Mouse (Mus musculus) 416B (cell line): ENCODE results near the gene Limch1.

Experiments used
- DNase-seq: peaks from one replicate; pipeline ENCODE4 v3.0.0; 2011; ENCODE audit warnings: low read depth

Limch1 gene

DNA sequence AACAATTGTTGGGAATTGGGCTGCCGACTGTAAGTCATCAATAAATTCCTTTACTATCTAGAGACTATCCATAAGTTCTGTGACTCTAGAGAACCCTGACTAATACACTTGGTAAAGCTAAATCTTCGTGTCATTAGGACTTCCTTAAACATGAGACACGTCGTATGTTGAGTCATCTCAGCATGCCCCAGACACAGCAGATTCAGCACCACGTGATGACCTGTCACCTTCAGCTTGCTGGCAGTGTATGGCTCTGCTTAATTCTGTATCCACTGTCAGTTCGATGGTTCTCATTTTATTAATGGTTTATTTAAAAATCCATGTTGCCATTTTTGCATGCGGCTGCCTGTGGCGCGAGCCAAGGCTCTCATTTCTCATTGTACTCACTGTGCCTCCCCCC is 298.3 kb downstream of the Limch1 start:
- DNase-seq = peak; percentile 59

DNA sequence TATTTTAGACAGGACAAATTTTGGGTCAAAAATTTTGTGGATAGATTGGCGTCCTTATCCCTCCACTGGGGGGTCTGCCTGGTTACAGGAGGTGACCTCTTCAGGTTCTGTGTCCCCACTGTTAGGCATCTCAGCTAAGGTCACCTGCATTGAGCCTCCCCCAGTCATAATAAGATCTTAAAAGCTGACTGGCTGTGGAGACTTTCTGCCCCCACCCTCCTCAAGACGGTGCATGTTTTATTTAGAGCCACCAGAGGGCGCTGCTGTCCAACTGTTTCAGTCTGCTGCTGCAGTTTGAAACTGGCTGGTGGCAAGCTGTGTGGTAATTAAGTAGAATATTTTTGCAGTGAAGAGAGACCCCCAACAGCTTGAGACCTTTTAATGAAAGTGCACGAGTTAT is 302.4 kb downstream of the Limch1 start:
- DNase-seq = peak; percentile 77

GRCm38 (mm10) chr5:67057803-67058202 is 312.2 kb downstream of the Limch1 start:
- DNase-seq = no peak

GRCm38 (mm10) chr5:67060519-67060918 is 314.9 kb downstream of the Limch1 start:
- no peak for DNase-seq

DNA sequence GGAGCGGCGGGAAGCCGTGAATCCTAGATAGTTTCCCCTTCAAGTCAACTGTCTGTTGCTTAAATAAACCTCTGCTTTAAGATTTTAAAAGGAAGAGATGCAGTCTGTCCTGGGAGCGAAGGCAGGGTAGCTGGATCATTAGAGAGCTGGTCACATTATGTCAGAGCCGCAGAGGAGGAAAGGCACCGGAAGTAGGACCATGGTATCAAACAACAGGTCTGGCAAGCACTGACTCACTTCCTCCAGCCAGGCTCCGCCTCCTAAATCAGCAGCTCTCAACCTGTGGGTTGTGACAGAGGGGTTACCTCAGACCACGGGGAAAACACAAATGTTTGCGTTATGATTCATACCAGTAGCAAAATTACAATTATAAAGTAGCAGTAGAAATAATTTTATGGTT is 318.0 kb downstream of the Limch1 start:
- DNase-seq = peak; percentile 70

DNA sequence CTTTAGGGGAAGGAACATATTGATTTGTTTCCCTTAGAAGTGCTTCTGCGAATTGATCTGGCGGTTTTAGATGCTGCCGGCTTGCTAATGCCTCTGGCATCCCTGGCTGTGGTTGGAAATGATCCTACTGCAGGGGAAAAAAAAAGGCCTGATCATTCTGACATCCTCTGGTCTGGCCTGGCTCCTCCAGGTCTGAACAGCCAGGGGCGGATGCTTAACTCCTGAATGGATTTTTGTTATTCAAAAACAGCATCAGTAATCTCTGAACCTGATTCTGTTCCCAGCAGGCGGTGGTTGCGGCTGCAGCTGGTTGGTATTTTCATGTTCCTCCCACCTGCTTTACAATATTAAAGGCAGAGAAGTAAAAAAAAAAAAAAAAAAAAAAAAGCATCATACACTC is 337.5 kb downstream of the Limch1 start:
- no peak for DNase-seq

DNA sequence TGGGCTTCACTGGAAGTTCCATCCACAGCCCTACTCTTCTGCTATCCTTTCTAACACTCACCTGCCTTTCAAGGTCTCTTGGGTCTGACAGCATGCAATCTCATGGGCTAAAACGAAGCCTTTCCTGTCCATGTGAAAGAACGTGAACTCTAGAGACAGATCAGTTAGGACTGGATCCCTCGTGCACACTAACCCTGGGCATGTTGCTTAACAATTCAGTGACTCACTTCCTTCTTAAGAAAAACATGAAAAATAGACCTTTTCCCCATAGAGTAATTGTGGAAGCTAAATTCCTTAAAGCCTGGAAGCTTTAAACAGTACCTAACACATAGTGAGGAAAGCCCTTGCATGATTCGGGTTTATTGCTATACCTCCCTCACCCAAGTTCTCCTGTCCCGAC is 345.2 kb downstream of the Limch1 start:
- DNase-seq = peak; percentile 51

DNA sequence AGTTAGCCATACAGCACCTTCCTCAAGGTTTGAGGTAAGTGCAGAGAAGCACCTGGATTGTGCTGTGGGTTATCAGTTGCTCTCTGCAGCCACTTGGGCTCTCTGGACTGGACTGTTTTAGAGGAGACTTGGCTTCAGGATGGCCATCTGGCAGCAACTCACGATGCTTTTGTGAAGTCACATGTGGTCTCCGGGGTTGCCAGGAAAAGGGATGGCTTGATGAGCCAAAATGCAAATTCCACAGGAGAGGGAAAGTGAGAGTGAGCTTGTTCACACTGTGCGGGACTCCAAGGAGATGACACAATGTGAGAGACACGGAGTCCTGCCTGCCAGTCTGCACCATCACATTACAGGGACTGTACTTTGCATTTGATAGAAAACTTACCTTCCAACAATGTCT is 346.1 kb downstream of the Limch1 start:
- DNase-seq = no peak

- DNase-seq = no peak
These were observed 348.4 kb downstream of the Limch1 start for GRCm38 (mm10) chr5:67093991-67094390.

DNA sequence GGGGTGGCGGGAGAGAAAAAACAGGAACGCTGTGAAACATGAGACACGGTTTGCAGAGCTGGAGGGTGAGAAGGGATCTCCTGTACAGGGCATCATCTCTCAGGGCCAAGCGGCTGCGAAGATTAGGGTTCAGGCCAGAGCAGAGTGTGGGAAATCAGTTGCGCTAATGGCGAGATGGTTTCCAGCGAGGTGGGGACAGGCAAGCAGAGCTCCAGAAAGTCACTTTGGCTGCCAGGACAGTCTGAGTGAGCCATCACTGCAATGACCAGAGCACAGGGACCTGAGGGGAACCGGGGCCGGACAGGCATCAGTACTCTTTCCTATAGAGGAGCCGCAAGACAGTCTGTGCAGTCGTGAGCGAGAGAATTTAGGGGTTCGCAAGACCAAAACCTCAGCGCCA is 349.5 kb downstream of the Limch1 start:
- DNase-seq = no peak

GRCm38 (mm10) chr5:67095651-67096377 is 350.2 kb downstream of the Limch1 start:
- DNase-seq = no peak

DNA sequence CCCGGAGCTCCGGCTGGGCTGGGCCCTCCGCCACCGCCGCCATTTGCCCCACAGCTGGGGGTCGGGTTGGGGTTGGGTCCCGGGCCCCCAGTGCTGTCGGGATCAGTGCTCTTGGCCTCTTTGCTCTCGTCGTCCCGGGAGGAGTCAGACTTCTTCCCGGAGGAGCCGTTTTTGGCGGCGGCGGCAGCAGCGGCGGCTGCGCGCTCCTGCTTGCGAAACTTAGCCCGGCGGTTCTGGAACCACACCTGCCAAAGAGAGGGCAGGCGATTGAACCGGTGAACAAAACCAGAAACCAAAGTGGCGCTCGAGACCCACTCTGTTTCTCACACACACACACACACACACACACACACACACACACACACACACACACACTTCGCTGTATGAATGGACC is 350.7 kb downstream of the Limch1 start:
- no peak for DNase-seq

DNA sequence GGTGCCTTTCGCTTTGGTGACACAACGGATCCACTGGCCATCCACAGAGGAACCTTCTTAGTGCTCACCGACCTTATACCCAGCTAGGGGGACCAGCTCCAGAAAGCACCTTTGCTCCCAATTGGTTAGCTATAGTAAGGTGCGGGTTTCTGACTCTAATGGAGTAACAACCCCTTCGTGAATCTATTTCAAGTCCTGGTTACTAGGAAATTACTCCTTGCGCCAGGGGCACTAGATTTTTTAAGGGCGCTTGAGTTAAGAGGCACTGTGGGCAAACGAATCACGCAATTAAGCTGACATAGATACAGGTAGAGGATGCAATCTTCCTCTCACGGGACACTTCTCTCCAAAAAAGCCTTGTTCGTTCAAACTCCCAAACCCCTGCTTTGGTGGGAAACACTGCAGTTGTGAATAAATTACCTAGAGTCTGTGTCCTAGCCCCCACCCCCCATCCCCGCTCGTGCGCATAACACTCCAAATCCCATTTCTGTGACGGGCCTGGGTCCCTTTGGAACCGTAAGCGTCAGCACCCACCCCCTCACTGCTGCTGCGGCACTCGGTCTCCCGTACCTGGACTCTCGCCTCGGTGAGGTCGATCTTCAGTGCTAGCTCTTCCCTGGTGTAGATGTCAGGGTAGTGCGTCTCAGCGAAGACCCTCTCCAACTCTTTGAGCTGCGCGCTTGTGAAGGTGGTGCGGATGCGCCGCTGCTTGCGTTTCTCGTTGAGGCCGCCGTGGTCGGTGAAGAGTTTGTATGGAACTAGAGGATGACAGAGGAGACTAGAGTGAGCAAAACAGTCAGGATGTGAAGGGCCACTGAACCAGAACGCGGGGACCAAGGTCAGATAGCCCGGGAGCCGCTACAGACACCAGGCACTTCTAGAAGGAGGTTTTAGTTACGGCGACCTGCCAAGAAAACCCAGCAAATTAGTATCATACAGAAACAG is 351.8 kb downstream of the Limch1 start:
- DNase-seq = no peak

DNA sequence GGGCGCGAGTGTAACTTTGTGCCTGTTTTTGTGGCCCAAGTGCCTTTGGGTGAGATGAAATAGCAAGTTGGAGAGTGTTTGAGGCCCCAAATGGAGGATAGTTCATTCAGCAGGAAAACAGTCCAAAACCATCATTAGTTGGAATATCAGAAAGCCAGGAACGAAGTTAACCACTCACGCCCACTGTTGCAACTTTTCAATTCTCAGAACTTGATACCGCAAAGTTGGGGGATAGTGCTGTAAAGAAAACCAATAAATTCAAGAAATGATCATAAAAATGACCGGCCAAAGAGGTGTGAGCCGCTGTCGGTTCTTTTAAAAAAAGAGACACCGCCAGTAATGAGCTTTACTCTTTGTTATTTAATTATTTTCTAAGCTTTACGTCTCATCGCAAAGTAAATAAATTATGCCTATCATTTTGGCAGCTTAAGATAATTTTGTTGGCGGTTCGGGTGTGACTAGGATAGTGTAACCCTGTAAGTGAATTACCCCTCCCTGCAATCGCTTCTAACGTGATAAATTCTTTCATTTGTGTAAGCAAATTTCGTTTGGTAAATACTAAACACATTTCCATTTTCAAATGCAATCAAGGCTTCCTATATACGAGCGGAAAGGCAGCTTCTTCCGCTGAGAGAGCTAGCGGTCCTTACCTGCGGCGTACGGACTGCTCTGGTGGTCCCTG is 352.6 kb downstream of the Limch1 start:
- no peak for DNase-seq

GRCm38 (mm10) chr5:67098733-67099323 is 353.2 kb downstream of the Limch1 start, which contains the start of gene Phox2b:
Gene Phox2b (minus strand): TSS chr5:67099301.
- no peak for DNase-seq

DNA sequence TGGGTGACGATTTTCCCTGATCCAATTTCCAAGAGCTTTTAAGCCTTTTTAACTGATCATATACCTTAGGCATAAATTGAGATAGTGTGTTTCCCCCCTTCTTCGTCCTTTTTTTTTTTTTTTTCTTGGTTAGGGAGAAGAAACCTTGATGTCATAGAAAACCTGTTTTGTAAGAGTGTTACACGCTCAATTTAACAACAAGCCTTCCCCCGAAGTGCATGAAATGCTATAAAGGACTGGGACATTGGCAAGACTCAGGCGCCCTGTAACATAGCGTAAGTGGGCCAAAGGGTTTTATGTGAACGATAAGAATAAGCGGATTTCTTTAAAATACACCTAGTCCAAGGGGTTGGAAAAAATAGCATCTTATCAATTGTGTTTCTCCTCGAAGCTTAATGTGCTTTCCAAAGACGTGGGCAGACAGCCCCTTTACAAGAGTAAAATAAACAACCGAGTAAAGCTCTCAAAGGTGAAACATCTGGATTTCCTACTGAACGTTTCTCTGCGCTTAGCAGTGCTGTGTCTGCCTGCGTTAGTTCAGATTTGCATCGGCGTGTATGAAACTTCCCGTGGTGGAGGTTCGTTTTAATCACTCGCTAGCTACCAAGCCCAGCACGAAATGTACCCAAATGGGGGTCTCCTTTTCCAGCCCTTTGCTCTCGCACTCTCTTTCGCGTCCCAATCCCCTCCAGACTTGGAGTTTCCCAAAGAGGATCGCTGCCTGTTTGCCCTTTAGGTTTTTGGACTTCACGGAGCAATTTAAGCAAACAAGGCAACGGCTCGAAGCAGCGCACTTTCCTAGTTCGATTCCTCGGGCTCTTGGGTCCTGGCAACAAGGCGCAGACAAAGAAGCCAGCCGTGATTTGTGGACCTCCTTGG is 354.0 kb downstream of the Limch1 start:
- DNase-seq = no peak

- no peak for DNase-seq
These were observed 355.2 kb downstream of the Limch1 start for GRCm38 (mm10) chr5:67100564-67101394.

- no peak for DNase-seq
These were observed 355.8 kb downstream of the Limch1 start for GRCm38 (mm10) chr5:67101395-67101760.

- no peak for DNase-seq
These were observed 356.4 kb downstream of the Limch1 start for GRCm38 (mm10) chr5:67101793-67102600.
